Mouse (Mus musculus): ENCODE measurements around the gene Ano5.

Gene Ano5

GRCm38 (mm10) chr7:51628349-51628748 lies 117.5 kb downstream of the Ano5 start:
- DNase-seq (ENCODE audit: low read depth, low spot score) = no peak

DNA sequence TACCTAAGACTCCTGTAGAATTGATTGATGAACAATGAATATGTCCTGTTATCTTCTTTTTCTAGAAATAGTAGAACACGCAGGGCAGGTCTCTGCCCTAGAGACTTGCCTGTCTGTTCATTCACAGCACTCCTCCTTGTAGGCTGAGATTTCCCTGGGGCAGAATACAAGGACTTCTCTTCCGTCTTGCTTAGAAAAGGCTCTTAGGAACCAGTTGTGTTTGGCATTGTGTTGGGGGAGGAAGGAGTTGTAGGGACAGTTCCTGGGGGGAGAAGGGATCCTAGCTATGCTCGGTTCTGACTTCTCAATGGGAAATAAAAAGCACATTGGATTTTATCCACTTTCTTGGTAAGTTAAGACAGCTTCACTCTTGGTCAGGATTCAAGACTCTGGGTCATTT lies 118.4 kb downstream of the Ano5 start:
- no peak for DNase-seq (ENCODE audit: low read depth, low spot score)

- no peak for DNase-seq (ENCODE audit: low read depth, low spot score)
Measured at GRCm38 (mm10) chr7:51631171-51631570, 120.3 kb downstream of the Ano5 start.

DNA sequence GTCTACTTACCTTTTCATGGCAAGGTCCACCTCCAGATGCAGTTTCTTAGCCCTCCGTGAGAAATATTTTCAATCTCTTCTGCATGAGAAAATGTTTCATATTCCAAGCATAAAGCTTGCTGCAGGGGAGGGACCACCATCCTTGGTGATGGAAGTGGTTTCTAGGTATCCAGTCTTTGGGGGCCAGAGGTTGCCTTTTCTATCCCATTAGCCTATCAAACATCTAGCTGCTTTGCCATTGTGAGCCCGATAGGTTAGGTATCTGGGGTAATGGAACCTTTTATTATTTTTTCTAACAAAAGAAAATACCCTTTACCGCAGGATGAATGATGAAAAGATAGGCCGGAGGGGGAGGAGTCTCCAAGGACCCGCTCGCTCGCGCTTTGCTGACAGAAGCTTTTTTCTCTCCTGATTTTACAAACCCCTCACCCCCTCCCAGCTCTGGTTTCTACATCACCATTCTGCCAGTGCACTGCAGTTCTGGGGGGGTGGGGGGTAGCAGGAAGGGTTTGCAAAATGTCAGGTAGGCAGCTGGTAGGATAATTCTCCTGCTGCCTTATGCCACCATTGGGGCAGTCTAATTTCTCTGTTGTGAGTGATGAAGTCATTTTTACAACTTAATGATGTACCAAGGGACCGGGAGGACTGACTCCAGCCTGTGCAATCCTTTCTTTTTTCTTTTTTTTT lies 121.9 kb downstream of the Ano5 start:
- DNase-seq (ENCODE audit: low read depth, low spot score) = no peak

GRCm38 (mm10) chr7:51633230-51633844 lies 122.5 kb downstream of the Ano5 start:
- DNase-seq (ENCODE audit: low read depth, low spot score) = no peak

Measured in telencephalon, adult 2 months (tissue).